Mouse (Mus musculus) neutrophil, adult 59 days (primary cell): ENCODE data around the gene Gm5134. TPM values are rescaled to one million over a fixed set of nuclear protein-coding genes. Genes with fewer than 3 reads are reported as not detected.

Source experiments
- total RNA-seq, 2 experiments: library from RNA; stranded (reverse); gene quantifications; 1 replicate in 1 of 2; 2 replicates in 1 of 2; pipeline ENCODE4 v1.2.4; 2023

Gm5134 gene
- total RNA-seq: under 1 TPM in 1 of 2 experiments, not detected in 1; 0.18 TPM

DNA sequence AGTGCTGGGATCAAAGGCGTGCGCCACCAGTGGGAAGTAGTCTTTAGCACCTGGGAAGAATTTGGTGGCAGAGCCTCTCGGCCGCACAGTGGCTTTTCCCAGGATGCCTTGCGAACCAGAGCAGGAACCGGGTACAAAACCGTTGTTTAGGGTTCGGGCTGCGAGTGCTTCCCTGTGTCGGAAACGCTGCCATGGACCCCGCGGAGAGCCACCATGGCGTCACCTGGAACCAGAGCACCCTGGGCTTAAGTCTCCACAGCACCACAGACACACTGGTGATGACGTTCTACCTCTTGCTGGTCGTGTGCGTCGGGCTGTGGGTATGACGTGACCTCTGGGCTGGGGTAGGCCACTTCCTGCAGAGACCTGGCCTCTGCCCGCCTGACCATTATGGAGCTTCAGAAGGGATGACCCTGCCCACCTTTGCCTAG, at the start of gene Gm5134:
Gene Gm5134 (plus strand): TSS at position 134 of the 431 bp plus-strand sequence.

DNA sequence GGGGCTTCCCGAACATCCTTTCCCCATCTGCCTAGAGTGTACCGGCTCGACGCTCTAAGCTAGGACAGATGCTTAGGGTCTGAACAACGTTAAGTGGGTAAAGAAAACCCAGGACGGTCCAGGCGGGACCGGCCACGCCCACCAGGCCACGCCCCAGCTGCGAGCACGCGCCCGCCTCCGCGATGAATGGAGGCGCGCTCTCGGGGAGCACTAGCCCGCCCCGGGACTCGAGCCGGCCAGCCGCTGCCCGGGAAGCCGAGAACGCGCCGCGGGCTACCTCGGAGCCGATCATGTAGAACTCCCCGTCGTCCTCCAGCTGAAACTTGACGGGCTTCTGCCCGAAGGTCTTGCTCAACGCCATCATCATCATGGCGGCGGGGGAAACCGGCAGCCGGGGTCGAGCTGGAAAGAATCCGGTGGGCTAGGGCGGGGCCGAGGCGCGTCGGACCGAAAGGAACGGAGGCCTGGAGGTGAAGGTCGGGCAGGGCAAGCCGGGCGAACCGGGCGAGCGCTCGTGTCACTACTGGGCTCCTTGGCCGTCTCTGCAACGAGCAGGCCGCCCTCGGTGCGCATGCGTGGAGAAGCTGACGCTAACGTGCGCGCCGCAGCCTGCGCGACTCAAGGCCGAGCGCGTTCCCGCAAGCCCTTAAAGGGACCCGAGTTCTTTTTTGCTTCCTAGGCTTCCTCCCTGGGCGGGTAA, 33.1 kb upstream of the Gm5134 start, which contains the start of gene Smarcb1:
Gene Smarcb1 (minus strand): TSS at position 592 of the 700 bp plus-strand sequence.

DNA sequence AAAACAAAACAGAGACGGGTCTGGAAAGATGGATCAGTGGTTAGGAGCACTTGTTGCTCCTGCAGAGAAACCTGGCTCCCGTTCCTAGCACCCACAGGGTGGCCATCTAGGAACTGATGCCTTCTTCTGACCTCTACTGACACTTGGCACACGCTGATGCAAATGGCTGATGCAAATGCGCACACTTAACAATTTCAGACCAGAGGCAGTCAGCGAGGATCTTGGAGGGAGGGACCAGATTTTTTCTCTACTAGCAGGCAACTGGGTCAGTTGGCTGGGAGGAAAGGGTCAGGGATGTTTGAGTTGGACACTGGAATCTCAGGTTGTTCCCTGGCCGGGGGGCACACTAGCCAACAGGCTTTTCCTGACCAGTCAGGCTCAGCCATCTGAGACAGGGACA, 21.4 kb upstream of the Gm5134 start, which contains the start of gene Chchd10:
Gene Chchd10 (plus strand): TSS at position 240 of the 400 bp plus-strand sequence.

DNA sequence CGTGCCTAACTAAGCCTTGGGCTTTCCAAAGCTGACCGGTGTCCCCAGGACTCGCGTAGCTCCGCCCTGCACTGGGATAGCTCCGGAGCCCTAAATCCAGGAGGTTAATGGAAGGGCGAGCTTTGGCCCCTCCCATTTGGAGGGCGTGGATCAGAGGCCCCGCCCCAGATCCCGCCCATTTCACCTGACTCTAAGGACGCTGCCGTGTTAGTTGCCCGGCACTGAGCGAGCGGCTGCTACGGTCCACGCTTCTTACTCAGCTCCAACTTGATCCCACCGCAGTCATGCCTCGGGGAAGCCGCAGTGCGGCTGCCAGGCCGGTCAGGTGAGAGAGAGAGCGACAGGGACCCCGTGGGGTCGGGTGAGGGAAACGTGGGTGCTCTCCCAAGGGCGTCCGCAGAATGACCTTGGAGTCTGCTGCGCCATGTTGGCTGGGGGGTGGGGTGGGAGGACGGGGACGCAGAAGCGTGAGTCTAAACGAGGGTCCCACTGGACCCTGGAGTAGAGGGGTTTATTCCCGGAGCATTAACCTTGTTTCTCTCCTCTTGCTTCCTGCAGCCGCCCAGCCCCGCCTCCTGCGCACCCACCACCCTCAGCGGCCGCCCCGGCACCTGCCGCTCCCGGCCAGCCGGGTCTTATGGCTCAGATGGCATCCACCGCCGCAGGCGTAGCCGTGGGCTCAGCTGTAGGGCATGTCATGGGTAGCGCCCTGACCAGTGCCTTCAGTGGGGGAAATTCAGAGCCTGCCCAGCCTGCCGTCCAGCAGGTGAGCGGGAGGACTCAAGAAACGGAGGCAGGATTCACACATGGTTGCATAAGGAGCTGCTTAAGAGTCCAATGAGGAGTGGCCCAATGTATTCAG, 18.4 kb upstream of the Gm5134 start, which contains the start of gene Mmp11:
Gene Mmp11 (minus strand): TSS at position 817 of the 862 bp plus-strand sequence.

GRCm38 (mm10) chr10:75940520-75940919, 13.8 kb upstream of the Gm5134 start, which contains the start of gene Gm867:
Gene Gm867 (minus strand): TSS chr10:75940672.

GRCm38 (mm10) chr10:75942736-75943477, 11.4 kb upstream of the Gm5134 start, which contains the start of gene Vpreb3:
Gene Vpreb3 (plus strand): TSS chr10:75943057.

GRCm38 (mm10) chr10:76032402-76033118, 78.2 kb downstream of the Gm5134 start, which contains the start of gene Zfp280b:
Gene Zfp280b (plus strand): TSS chr10:76032650.

Other genes starting within 250 kb of the Gm5134 start
- gene Cabin1, start 190.2 kb upstream of the Gm5134 start, total RNA-seq: 10 to 100 TPM; 64.4 to 64.5 TPM
- 10 to 100 TPM in 1 of 2 experiments, 1 to 10 TPM in 1; 9.8 to 11.7 TPM for gene Ddt, start 181.1 kb upstream of the Gm5134 start, total RNA-seq
- not detected for gene Gm20441, start 173.6 kb upstream of the Gm5134 start, total RNA-seq
- 1 to 10 TPM; 3.4 to 3.5 TPM for gene Gstt3, start 173.1 kb upstream of the Gm5134 start, total RNA-seq
- gene Gstt1, start 155.9 kb upstream of the Gm5134 start, total RNA-seq: 1 to 10 TPM in 1 of 2 experiments, not detected in 1; 2.6 TPM
- not detected for gene Gstt4, start 132.0 kb upstream of the Gm5134 start, total RNA-seq
- 1 to 10 TPM; 5.0 to 6.8 TPM for gene Gstt2, start 117.1 kb upstream of the Gm5134 start, total RNA-seq
- gene Mif, start 94.3 kb upstream of the Gm5134 start, total RNA-seq: 10 to 100 TPM; 66.0 to 70.6 TPM
- gene Derl3, start 61.1 kb upstream of the Gm5134 start, total RNA-seq: 1 to 10 TPM in 1 of 2 experiments, under 1 TPM in 1; 0.60 to 3.3 TPM
- gene Smarcb1, start 32.9 kb upstream of the Gm5134 start, total RNA-seq: 10 to 100 TPM; 32.6 to 36.4 TPM
- 10 to 100 TPM in 1 of 2 experiments, 1 to 10 TPM in 1; 6.7 to 10.1 TPM for gene Chchd10, start 21.4 kb upstream of the Gm5134 start, total RNA-seq
- gene Mmp11, start 18.0 kb upstream of the Gm5134 start, total RNA-seq: under 1 TPM in 1 of 2 experiments, not detected in 1; 0.60 TPM
- under 1 TPM in 1 of 2 experiments, not detected in 1; 0.53 TPM for gene Gm867, start 13.8 kb upstream of the Gm5134 start, total RNA-seq
- 10 to 100 TPM in 1 of 2 experiments, 1 to 10 TPM in 1; 5.8 to 12.6 TPM for gene Vpreb3, start 11.5 kb upstream of the Gm5134 start, total RNA-seq
- gene Zfp280b, start 78.1 kb downstream of the Gm5134 start, total RNA-seq: 1 to 10 TPM; 4.6 to 5.2 TPM
- gene Slc5a4b, start 156.4 kb downstream of the Gm5134 start, total RNA-seq: not detected
- gene Slc5a4a, start 192.9 kb downstream of the Gm5134 start, total RNA-seq: not detected